Mouse (Mus musculus) Patski (cell line): ENCODE data around the gene Abcg2. TPM values are rescaled to one million over a fixed set of nuclear protein-coding genes. Genes with fewer than 3 reads are reported as not detected.
A peak's percentile ranks its signal among the peaks of the same experiment; 100 is the strongest.
"Not testable (repeated sequence)": the region's sequence is repeated elsewhere in the genome, so short reads cannot be mapped to it uniquely, and the experiment has no call there.

Experiments used
- ATAC-seq: fragments of 100-300 bp; one replicate; pipeline ENCODE4 v1.8.0; 2021
- CTCF ChIA-PET: fragments of 350-600 bp; sonication (Branson Sonifier 250); formaldehyde crosslinking; loops from one replicate; lab custom pipeline; 2022; ENCODE audit warnings: inconsistent platforms; lab: Charles Lee
- POLR2A ChIA-PET: fragments of 350-600 bp; sonication (Branson Sonifier 250); formaldehyde crosslinking; loops from one replicate; lab custom pipeline; 2022; ENCODE audit warnings: antibody characterized with exemption, inconsistent platforms; lab: Charles Lee
- DNase-seq: peaks from one replicate; pipeline ENCODE4 v3.0.0-alpha.2; 2011; ENCODE audit warnings: low read depth, low spot score
- H3K27me3 ChIP-seq: fragments of 371-371 bp; one replicate; pipeline ENCODE4 v1.5.1; 2021
- CTCF ChIP-seq: fragments of 100-300 bp; IDR thresholded peaks from one replicate; pipeline ENCODE4 v1.5.1; 2021
- in situ Hi-C: fragments of 300-500 bp; cut with MboI; formaldehyde crosslinking; loops from 3 replicates; pipeline ENCODE4 v1.11.1; 2018; ENCODE audit warnings: low pct_unique_long_range_greater_than_20kb, mixed read lengths
- polyA plus RNA-seq: library from polyadenylated mRNA; unstranded; gene quantifications from one replicate; pipeline ENCODE4 v1.2.3, GENCODE M21; 2021

The Abcg2 gene
- polyA plus RNA-seq, 1 experiment from 2014 or later = 4.0 TPM

DNA sequence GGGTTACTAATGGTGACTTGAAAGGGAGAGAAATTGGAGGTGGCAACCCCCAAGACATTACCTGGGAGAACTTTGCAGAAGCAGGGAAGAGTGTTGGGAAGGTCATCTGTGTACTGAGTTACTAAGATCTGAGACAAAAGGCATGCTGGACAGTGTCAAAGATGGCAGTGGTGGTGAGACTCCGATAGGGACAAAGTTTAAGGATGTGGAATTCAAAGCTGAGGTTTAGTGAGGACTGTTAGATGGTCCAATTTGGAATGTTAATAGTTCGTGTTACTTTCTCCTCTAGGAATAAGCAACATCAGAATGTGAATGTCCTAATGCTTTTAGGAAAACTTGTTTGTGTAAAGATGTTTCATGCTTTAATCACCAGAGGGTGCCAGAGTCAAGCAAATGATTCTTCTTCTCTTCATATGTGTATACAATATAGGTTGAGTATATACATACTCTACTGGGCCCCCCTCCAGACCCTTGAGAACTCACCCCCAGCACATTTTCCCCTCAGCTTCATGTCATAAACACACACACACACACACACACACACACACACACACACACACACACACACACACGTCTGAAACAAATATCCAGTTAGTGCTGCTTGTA lies 19.3 kb downstream of the Abcg2 start:
- TF ChIP-seq CTCF = peak; percentile 24
- ATAC-seq, in situ Hi-C loops: not testable (repeated sequence)

DNA sequence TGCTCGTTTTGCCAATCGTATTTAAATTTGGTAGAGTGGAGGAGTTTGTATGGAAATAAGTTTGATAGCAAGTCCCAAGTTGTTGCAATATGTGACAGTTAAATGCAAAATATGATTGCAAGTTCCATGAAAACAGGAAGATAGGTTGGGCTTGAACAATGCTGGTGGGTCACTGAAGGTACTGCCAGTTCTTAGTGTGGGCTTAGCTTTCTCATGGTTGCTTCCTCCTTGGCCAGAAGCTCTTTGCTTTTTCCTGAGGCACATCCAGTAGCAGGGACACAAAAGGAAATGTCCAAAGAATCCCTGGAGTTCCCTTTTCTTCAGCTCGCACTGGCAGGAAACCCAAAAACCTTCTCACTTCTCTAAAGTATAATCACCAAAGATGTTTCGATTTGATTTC lies 22.3 kb downstream of the Abcg2 start:
- no peak for TF ChIP-seq CTCF
- ChIA-PET POLR2A (no interaction called here), CTCF (interaction anchor here (1.2 kb wide), 1 partner anchor 164 kb away, joined by 6 read pairs; no protein-coding TSS in a partner anchor)
- H3K27me3 ChIP-seq = no peaks in the 10 kb centered on the region
- DNase-seq = no peak
- ATAC-seq = no peak
- in situ Hi-C loops = no loop called here

More for the DNA sequence above, 19.3 kb downstream of the Abcg2 start:
- not testable (repeated sequence) for H3K27me3 ChIP-seq, DNase-seq
- CTCF ChIA-PET = interaction anchor here (0.9 to 1.5 kb wide), 2 partner anchors 27 to 167 kb away, joined by 3 to 6 read pairs; no protein-coding TSS in a partner anchor
- POLR2A ChIA-PET = interaction anchor here (0.6 kb wide), 1 partner anchor 154 kb away, joined by 3 read pairs; no protein-coding TSS in a partner anchor

DNA sequence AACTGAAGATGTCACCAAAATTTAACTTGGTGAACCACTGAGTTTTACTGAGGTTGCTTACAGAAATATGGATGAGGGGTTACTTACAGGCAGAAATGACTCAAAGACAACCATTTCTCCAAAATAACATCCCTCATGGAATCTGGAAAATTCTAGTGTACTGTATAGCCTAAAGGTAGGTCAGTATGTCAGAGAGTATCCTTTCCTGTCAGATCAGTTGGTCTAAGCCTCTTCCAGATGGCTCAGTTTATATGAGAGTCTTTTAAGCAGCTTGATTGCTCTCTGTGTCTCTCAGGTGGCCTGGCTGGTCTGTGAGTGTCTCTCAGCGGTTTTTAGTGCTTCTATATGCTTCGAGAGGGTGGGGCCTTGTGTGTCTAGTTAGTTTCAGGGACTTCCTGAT lies 24.1 kb downstream of the Abcg2 start:
- DNase-seq = no peak
- CTCF ChIA-PET = interaction anchor here (0.6 kb wide), 1 partner anchor 1700 kb away, joined by 3 read pairs; no protein-coding TSS in a partner anchor
- no peaks in the 10 kb centered on the region for H3K27me3 ChIP-seq
- in situ Hi-C loops = no loop called here
- no peak for TF ChIP-seq CTCF
- POLR2A ChIA-PET = no interaction called here
- ATAC-seq = no peak

GRCm38 (mm10) chr6:58609919-58610759 lies 25.8 kb downstream of the Abcg2 start:
- TF ChIP-seq CTCF = no peak
- POLR2A ChIA-PET = no interaction called here
- CTCF ChIA-PET = no interaction called here
- no peak for DNase-seq
- no peaks in the 10 kb centered on the region for H3K27me3 ChIP-seq
- in situ Hi-C loops = loop anchor here (5.0 kb wide), 1 partner anchor 162 kb away; no protein-coding TSS in a partner anchor
- ATAC-seq = no peak

GRCm38 (mm10) chr6:58610760-58611654 lies 26.7 kb downstream of the Abcg2 start:
- TF ChIP-seq CTCF = no peak
- CTCF ChIA-PET = no interaction called here
- no peak for DNase-seq
- ATAC-seq = no peak
- in situ Hi-C loops = loop anchor here (5.0 kb wide), 1 partner anchor 161 kb away; no protein-coding TSS in a partner anchor
- POLR2A ChIA-PET = no interaction called here
- H3K27me3 ChIP-seq = no peaks in the 10 kb centered on the region

DNA sequence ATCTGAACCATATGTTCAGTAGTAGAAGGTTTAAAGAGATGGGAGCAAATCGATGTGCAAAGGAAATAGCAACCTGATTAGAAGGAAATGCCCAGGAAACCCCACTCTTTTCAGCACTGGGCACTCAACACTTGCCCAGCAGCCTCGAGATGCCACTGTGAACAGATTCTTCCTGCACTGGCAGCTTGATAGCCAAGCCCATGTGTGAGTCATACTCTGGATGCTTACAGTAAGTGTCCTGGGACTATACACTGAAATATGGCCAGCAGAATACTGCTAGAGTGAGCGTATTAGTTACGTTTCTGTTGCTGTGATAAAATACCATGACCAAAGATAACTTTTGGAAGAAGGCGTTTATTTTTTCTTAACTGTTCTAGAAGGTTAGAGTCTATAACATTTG lies 39.8 kb downstream of the Abcg2 start:
- ChIA-PET POLR2A (no interaction called here), CTCF (no interaction called here)
- no peak for ATAC-seq
- no peak for TF ChIP-seq CTCF
- H3K27me3 ChIP-seq = no peaks in the 10 kb centered on the region
- in situ Hi-C loops = no loop called here
- DNase-seq = no peak

DNA sequence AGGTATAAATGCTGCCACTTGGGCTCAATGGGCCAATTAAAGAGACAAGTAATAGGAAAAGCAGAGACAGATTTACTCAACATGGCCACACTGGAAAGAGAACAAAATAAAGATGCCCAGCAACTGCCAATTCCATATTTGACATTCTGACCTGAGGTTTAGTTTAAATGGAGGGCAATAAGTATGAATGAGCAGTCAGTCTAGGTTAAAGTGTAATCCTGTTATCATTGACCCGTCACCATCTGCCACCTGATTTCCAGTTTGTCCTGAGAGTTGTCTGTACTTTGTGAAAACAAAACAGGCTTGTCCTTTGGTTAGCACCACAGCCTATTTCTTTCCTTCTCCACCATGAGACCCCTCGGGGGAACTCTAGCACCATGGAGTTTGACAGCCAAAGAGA lies 44.9 kb downstream of the Abcg2 start:
- CTCF ChIA-PET = no interaction called here
- in situ Hi-C loops = no loop called here
- no peaks in the 10 kb centered on the region for H3K27me3 ChIP-seq
- POLR2A ChIA-PET = no interaction called here
- DNase-seq = no peak
- ATAC-seq = no peak
- no peak for TF ChIP-seq CTCF

DNA sequence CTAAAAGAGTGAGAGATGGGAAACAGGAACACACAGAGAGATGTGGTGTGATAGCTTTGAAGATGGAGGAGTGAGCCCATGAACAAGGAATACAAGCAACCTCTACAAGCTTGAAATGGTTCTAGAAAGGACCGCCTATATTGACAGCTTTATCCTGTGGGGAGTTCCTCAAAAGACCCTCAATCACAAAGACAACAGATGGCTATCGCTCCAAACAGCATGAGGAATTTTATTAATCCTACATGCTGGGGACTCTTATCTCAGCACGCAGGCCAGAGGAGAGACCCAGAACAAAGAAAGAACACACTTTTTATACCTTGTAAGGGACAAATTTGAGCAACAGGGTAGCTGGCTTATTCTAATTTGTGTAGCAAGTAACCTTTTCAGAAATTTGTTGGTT lies 48.1 kb downstream of the Abcg2 start:
- POLR2A ChIA-PET = no interaction called here
- DNase-seq = no peak
- H3K27me3 ChIP-seq = no peaks in the 10 kb centered on the region
- no peak for ATAC-seq
- no peak for TF ChIP-seq CTCF
- in situ Hi-C loops = no loop called here
- CTCF ChIA-PET = interaction anchor here (1.0 to 2.6 kb wide), 3 partner anchors 8 to 139 kb away, joined by 3 to 5 read pairs (median 4); no protein-coding TSS in a partner anchor

- no peak for TF ChIP-seq CTCF
- ChIA-PET CTCF (interaction anchor here (1.3 to 2.6 kb wide), 2 partner anchors 10 to 137 kb away, joined by 3 to 5 read pairs; no protein-coding TSS in a partner anchor), POLR2A (no interaction called here)
- no peaks in the 10 kb centered on the region for H3K27me3 ChIP-seq
- ATAC-seq = peak; percentile 54
- no peak for DNase-seq
- in situ Hi-C loops = no loop called here
Observed at GRCm38 (mm10) chr6:58633731-58634130, 49.4 kb downstream of the Abcg2 start.

GRCm38 (mm10) chr6:58638566-58638965 lies 54.2 kb downstream of the Abcg2 start:
- in situ Hi-C loops = no loop called here
- no peak for DNase-seq
- CTCF ChIA-PET = no interaction called here
- TF ChIP-seq CTCF = no peak
- H3K27me3 ChIP-seq = no peaks in the 10 kb centered on the region
- POLR2A ChIA-PET = no interaction called here
- ATAC-seq = no peak
